In genomic region chr17:6739266-6739665, GRCm38 (mm10) we compare ENCODE assay signal across 15 mouse cellular contexts. TPM values are rescaled to one million over a fixed set of nuclear protein-coding genes. Genes with fewer than 3 reads are reported as not detected.
DNase-seq lines count a peak whose midpoint lies in the region; ATAC-seq and TF ChIP-seq lines count a peak whose summit lies in the region.
"Had no signal": no experiment of that assay in that cellular context is flagged by ENCODE, and none has a peak within 500 bp of the region (broad histone marks: within the 10 kb centered on the region; RNA-seq: fewer than 3 reads in every experiment).

No protein-coding gene starts in this region.

- H3K9me3 ChIP-seq in intestine, embryonic 14.5 days (ENCODE audit: control insufficient read depth, low read length) = no peaks in the 10 kb centered on the region
- H3K9me3 ChIP-seq in intestine, embryonic 16.5 days (ENCODE audit: control insufficient read depth, low read length) = no peaks in the 10 kb centered on the region
- H3K9me3 ChIP-seq in midbrain, embryonic 10.5 days (replicated peaks) = no peaks in the 10 kb centered on the region
- H3K9me3 ChIP-seq in midbrain, embryonic 16.5 days (replicated peaks; ENCODE audit: control insufficient read depth, low read length, poor library complexity, severe bottlenecking) = no peaks in the 10 kb centered on the region
- H3K9me3 ChIP-seq in stomach, postnatal 0 days (ENCODE audit: control insufficient read depth, low read length) = no peaks in the 10 kb centered on the region
- H3K9me3 ChIP-seq: embryonic facial prominence, embryonic 12.5 days; forebrain, embryonic 12.5 days; heart, embryonic 15.5 days; hindbrain, embryonic 13.5 days had no signal

- H3K9ac ChIP-seq in intestine, embryonic 14.5 days (ENCODE audit: low read length) = no peak overlapping the region
- H3K9ac ChIP-seq in intestine, embryonic 16.5 days (ENCODE audit: low read depth, low read length) = no peak overlapping the region
- H3K9ac ChIP-seq in midbrain, embryonic 16.5 days (ENCODE audit: low read depth, low read length) = no peak overlapping the region
- H3K9ac ChIP-seq in stomach, postnatal 0 days (ENCODE audit: low read length) = no peak overlapping the region
- H3K9ac ChIP-seq: embryonic facial prominence, embryonic 12.5 days; forebrain, embryonic 12.5 days; heart, embryonic 15.5 days; hindbrain, embryonic 13.5 days had no signal

- H3K27me3 ChIP-seq in intestine, embryonic 14.5 days (replicated peaks; ENCODE audit: control insufficient read depth, insufficient read depth, low read length) = no peaks in the 10 kb centered on the region
- no peaks in the 10 kb centered on the region for H3K27me3 ChIP-seq in intestine, embryonic 16.5 days (replicated peaks; ENCODE audit: control insufficient read depth, insufficient read depth, low read length)
- H3K27me3 ChIP-seq in midbrain, embryonic 10.5 days (ENCODE audit: low read depth, poor library complexity, severe bottlenecking) = no peaks in the 10 kb centered on the region; the same call in 1 of the 2 replicates
- H3K27me3 ChIP-seq in midbrain, embryonic 16.5 days (ENCODE audit: control insufficient read depth, insufficient read depth, low read depth, low read length) = no peaks in the 10 kb centered on the region
- no peaks in the 10 kb centered on the region for H3K27me3 ChIP-seq in stomach, postnatal 0 days (ENCODE audit: control insufficient read depth, insufficient read depth, low read length)
- H3K27me3 ChIP-seq: embryonic facial prominence, embryonic 12.5 days; forebrain, embryonic 12.5 days; heart, embryonic 15.5 days; hindbrain, embryonic 13.5 days; Patski had no signal

- no peak for ATAC-seq in intestine, embryonic 14.5 days (replicated peaks; ENCODE audit: low FRiP score, low TSS enrichment, low read depth)
- no peak for ATAC-seq in intestine, embryonic 16.5 days
- ATAC-seq in midbrain, embryonic 16.5 days = no peak
- no peak for ATAC-seq in stomach, postnatal 0 days (ENCODE audit: low FRiP score, low TSS enrichment)
- ATAC-seq: Patski had no signal

- no peak overlapping the region for H3K4me3 ChIP-seq in intestine, embryonic 14.5 days (ENCODE audit: low read depth, low read length)
- no peak overlapping the region for H3K4me3 ChIP-seq in intestine, embryonic 16.5 days (ENCODE audit: low read length)
- H3K4me3 ChIP-seq in midbrain, embryonic 10.5 days = no peak overlapping the region
- H3K4me3 ChIP-seq in midbrain, embryonic 16.5 days (ENCODE audit: low read depth, low read length) = no peak overlapping the region
- no peak overlapping the region for H3K4me3 ChIP-seq in stomach, postnatal 0 days (ENCODE audit: low read depth, low read length)
- H3K4me3 ChIP-seq: embryonic facial prominence, embryonic 12.5 days; forebrain, embryonic 12.5 days; heart, embryonic 15.5 days; hindbrain, embryonic 13.5 days had no signal

- no peak overlapping the region for H3K27ac ChIP-seq in intestine, embryonic 14.5 days (ENCODE audit: low read depth)
- H3K27ac ChIP-seq in intestine, embryonic 16.5 days (ENCODE audit: low read length) = no peak overlapping the region; the same call in 1 of the 2 replicates
- peak overlapping the region; percentile 77; the same call in 1 of the 2 replicates for H3K27ac ChIP-seq in midbrain, embryonic 10.5 days (replicated peaks)
- no peak overlapping the region for H3K27ac ChIP-seq in midbrain, embryonic 16.5 days (ENCODE audit: low read length)
- H3K27ac ChIP-seq in stomach, postnatal 0 days (replicated peaks) = no peak overlapping the region
- H3K27ac ChIP-seq: embryonic facial prominence, embryonic 12.5 days; forebrain, embryonic 12.5 days; heart, embryonic 15.5 days; hindbrain, embryonic 13.5 days had no signal

- no peak; the same call in 1 of the 2 replicates for TF ChIP-seq CTCF in stomach, postnatal 0 days (IDR thresholded peaks at IDR 0.05; ENCODE audit: low read depth)

- 86% methylated on average over 13 of the region's 13 CpGs for WGBS in intestine, embryonic 14.5 days
- 85% methylated on average over 13 of the region's 13 CpGs for WGBS in intestine, embryonic 16.5 days
- 90% methylated on average over 13 of the region's 13 CpGs for WGBS in midbrain, embryonic 10.5 days
- WGBS in midbrain, embryonic 16.5 days = 89% methylated on average over 13 of the region's 13 CpGs
- 82% methylated on average over 13 of the region's 13 CpGs for WGBS in stomach, postnatal 0 days

- no peak overlapping the region for H3K4me2 ChIP-seq in intestine, embryonic 14.5 days (ENCODE audit: low read length)
- H3K4me2 ChIP-seq in intestine, embryonic 16.5 days (ENCODE audit: low read depth, low read length) = no peak overlapping the region
- no peak overlapping the region for H3K4me2 ChIP-seq in midbrain, embryonic 16.5 days (ENCODE audit: low read length)
- no peak overlapping the region for H3K4me2 ChIP-seq in stomach, postnatal 0 days (replicated peaks; ENCODE audit: low read depth)
- H3K4me2 ChIP-seq: embryonic facial prominence, embryonic 12.5 days; forebrain, embryonic 12.5 days; heart, embryonic 15.5 days; hindbrain, embryonic 13.5 days had no signal

- peaks cover 36% of the 10 kb centered on the region for H3K36me3 ChIP-seq in intestine, embryonic 14.5 days (ENCODE audit: control insufficient read depth, insufficient read depth, low read length)
- H3K36me3 ChIP-seq in intestine, embryonic 16.5 days (ENCODE audit: control insufficient read depth, insufficient read depth, low read length) = peaks cover 23% of the 10 kb centered on the region
- peaks cover 46% of the 10 kb centered on the region for H3K36me3 ChIP-seq in midbrain, embryonic 10.5 days
- no peaks in the 10 kb centered on the region for H3K36me3 ChIP-seq in midbrain, embryonic 16.5 days (ENCODE audit: control insufficient read depth, insufficient read depth, low read length)
- H3K36me3 ChIP-seq in stomach, postnatal 0 days (ENCODE audit: control insufficient read depth, insufficient read depth, low read length) = peaks cover 17% of the 10 kb centered on the region

- TF ChIP-seq EP300 in stomach, postnatal 0 days (optimal IDR thresholded peaks at IDR 0.05) = no peak

- DNase-seq in intestine, embryonic 14.5 days (ENCODE audit: low spot score) = peak; percentile 50
- DNase-seq in midbrain, embryonic 10.5 days (ENCODE audit: low spot score) = no peak
- DNase-seq in urinary bladder, postnatal 4 days (ENCODE audit: low spot score in 2 of 2) = peak; percentile 15 to 49
- DNase-seq in urinary bladder, adult 18-20 months (ENCODE audit: low spot score in 2 of 2) = no peak
- peak; percentile 22 for DNase-seq in stomach, postnatal 0 days (ENCODE audit: low spot score)
- DNase-seq in adrenal gland, adult 2 months = no peak
- DNase-seq: adrenal gland, adult 8-10 months; lung, adult 2 months had no signal

- H3K4me1 ChIP-seq in intestine, embryonic 14.5 days (replicated peaks; ENCODE audit: control insufficient read depth, insufficient read depth, low read length) = peaks cover 20% of the 10 kb centered on the region
- H3K4me1 ChIP-seq in intestine, embryonic 16.5 days (ENCODE audit: control insufficient read depth, insufficient read depth, low read length) = peaks cover 27% of the 10 kb centered on the region
- H3K4me1 ChIP-seq in midbrain, embryonic 10.5 days = peaks cover 61% of the 10 kb centered on the region
- H3K4me1 ChIP-seq in midbrain, embryonic 16.5 days (ENCODE audit: control insufficient read depth, insufficient read depth, low read length) = peaks cover 16% of the 10 kb centered on the region
- no peaks in the 10 kb centered on the region for H3K4me1 ChIP-seq in stomach, postnatal 0 days (replicated peaks; ENCODE audit: control insufficient read depth, insufficient read depth)

RNA-seq across cellular contexts. Expression of gene Ezr, which starts 43.3 kb away (rescaled TPM):
- 159 and 176 TPM in 2 replicates for polyA plus RNA-seq in intestine, embryonic 14.5 days (2014; fragmentation: Nextera tagmentation; extraction: Ambion mirVana)
- 281 and 319 TPM in 2 replicates for polyA plus RNA-seq in intestine, embryonic 16.5 days (2015; fragmentation: Nextera tagmentation; extraction: Ambion mirVana)
- polyA plus RNA-seq in midbrain, embryonic 10.5 days (2016; fragmentation: Nextera tagmentation; extraction: Ambion mirVana) = 54.9 and 56.7 TPM in 2 replicates
- polyA plus RNA-seq in midbrain, embryonic 16.5 days (2015; fragmentation: Nextera tagmentation; extraction: Ambion mirVana) = 31.9 and 36.8 TPM in 2 replicates
- 289 and 299 TPM in 2 replicates for polyA plus RNA-seq in stomach, postnatal 0 days (2015; fragmentation: Nextera tagmentation; extraction: Ambion mirVana)
- total RNA-seq in adrenal gland, adult 2 months (2021) = 10 to 100 TPM; 23.2 to 27.3 TPM
- polyA plus RNA-seq in adrenal gland, adult 2 months (2012; rRNA removed) = 5.6 and 6.2 TPM in 2 replicates

Comparison
In these comparisons a context has a peak if more than half of its experiments do, and no peak if none do; other contexts are left out.
1. DNase-seq: peak in intestine, embryonic 14.5 days (single experiment), urinary bladder, postnatal 4 days (2 of 2) and stomach, postnatal 0 days (single experiment); none in midbrain, embryonic 10.5 days (single experiment), urinary bladder, adult 18-20 months (0 of 2) and adrenal gland, adult 2 months (single experiment).